In the genomic region with DNA sequence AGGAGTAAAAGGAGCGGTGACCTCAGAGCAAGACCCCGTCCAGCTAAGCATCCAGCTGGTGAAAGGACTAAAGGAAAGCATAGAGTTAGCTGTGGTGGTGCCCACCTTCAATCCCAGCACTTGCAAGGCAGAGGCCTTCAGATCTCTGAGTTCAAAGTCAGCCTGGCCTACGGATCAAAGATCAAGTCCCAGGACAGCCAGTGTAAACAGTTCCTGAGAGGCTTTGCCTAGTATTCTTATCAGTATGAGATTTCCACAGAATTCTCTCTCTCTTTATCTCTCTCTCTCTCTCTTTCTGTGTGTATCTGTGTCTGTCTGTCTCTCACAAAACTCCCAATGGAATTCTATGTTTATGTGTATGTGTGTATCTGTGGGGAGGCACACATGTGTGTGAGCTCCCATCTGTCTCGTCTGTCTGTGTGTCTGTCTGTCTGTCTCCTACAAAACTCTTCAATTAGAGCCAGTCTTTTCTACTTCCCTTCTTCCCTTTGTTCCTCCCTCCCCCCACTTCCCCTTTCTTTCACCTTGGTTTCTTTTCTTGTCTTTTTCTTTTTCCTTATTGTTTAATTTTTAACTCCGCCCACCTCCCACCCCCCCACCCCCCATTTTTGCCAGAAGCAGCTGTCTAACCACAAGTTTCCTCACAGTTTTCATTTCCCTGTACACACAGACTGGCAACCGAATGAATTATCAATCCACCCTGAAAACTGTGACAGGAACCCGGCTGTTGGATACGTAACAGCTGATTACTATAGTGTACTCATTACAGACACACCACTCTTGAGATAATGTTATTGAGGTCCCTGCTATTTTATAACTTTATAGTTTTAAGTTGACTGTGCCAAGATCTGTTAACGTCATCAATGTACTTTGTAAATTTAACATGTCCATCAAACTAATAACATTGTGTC, we compare ENCODE assay signal across 13 mouse cellular contexts.
DNase-seq lines count a peak whose midpoint lies in the region; ATAC-seq lines count a peak whose summit lies in the region.
"Had no signal": no experiment of that assay in that cellular context is flagged by ENCODE, and none has a peak within 500 bp of the region (broad histone marks: within the 10 kb centered on the region; RNA-seq: fewer than 3 reads in every experiment).

No protein-coding gene starts in this region.

- H3K9ac ChIP-seq in forebrain, embryonic 16.5 days (replicated peaks; ENCODE audit: low read depth, low read length): no peak overlapping the region
- H3K9ac ChIP-seq: hindbrain, embryonic 15.5 days; liver, embryonic 14.5 days; midbrain, embryonic 13.5 days had no signal

- H3K27me3 ChIP-seq in forebrain, embryonic 16.5 days (replicated peaks; ENCODE audit: control insufficient read depth, insufficient read depth, low read length): no peaks in the 10 kb centered on the region
- no peaks in the 10 kb centered on the region for H3K27me3 ChIP-seq in forebrain, embryonic 10.5 days (ENCODE audit: poor library complexity, severe bottlenecking)
- H3K27me3 ChIP-seq: hindbrain, embryonic 15.5 days; midbrain, embryonic 13.5 days had no signal

- no peak overlapping the region for H3K4me3 ChIP-seq in forebrain, embryonic 16.5 days (replicated peaks; ENCODE audit: low read length)
- H3K4me3 ChIP-seq in forebrain, embryonic 10.5 days: no peak overlapping the region
- H3K4me3 ChIP-seq: heart, adult 2 months; hindbrain, embryonic 15.5 days; midbrain, embryonic 13.5 days had no signal

- H3K9me3 ChIP-seq in forebrain, embryonic 16.5 days (ENCODE audit: control insufficient read depth, low read length): no peaks in the 10 kb centered on the region
- no peaks in the 10 kb centered on the region for H3K9me3 ChIP-seq in forebrain, embryonic 10.5 days
- H3K9me3 ChIP-seq: hindbrain, embryonic 15.5 days; midbrain, embryonic 13.5 days had no signal

- no peak for DNase-seq in forebrain, embryonic 10.5 days (ENCODE audit: extremely low spot score, low spot score)
- DNase-seq in CD4-positive helper T cell, adult 2 months (ENCODE audit: low read depth, low spot score): peak; percentile 49
- DNase-seq in adrenal gland, adult 18-20 months (ENCODE audit: low spot score in 2 of 2): no peak
- no peak for DNase-seq in retina, postnatal 1 day
- no peak for DNase-seq in right cerebral cortex, postnatal 4 days
- DNase-seq: heart, adult 2 months; spleen, adult 18-20 months had no signal

- H3K36me3 ChIP-seq in forebrain, embryonic 16.5 days (ENCODE audit: control insufficient read depth, insufficient read depth): no peaks in the 10 kb centered on the region
- no peaks in the 10 kb centered on the region for H3K36me3 ChIP-seq in forebrain, embryonic 10.5 days (replicated peaks)
- H3K36me3 ChIP-seq: hindbrain, embryonic 15.5 days; midbrain, embryonic 13.5 days had no signal

- H3K4me1 ChIP-seq in forebrain, embryonic 16.5 days (replicated peaks; ENCODE audit: control insufficient read depth, insufficient read depth, low read length): no peaks in the 10 kb centered on the region; the same call in 1 of the 2 replicates
- no peaks in the 10 kb centered on the region for H3K4me1 ChIP-seq in forebrain, embryonic 10.5 days
- H3K4me1 ChIP-seq: hindbrain, embryonic 15.5 days; midbrain, embryonic 13.5 days had no signal

- 66% methylated on average over 9 of the region's 9 CpGs for WGBS in forebrain, embryonic 16.5 days
- 89% methylated on average over 9 of the region's 9 CpGs for WGBS in forebrain, embryonic 10.5 days

- H3K27ac ChIP-seq in forebrain, embryonic 16.5 days (ENCODE audit: low read length): no peak overlapping the region
- H3K27ac ChIP-seq in forebrain, embryonic 10.5 days: no peak overlapping the region
- H3K27ac ChIP-seq: heart, adult 2 months; hindbrain, embryonic 15.5 days; liver, embryonic 14.5 days; midbrain, embryonic 13.5 days had no signal

- peak; percentile 67; the same call in 1 of the 2 replicates for ATAC-seq in forebrain, embryonic 16.5 days
- peak; percentile 82 for ATAC-seq in common myeloid progenitor, adult 5-6 weeks (replicated peaks; ENCODE audit: low read depth, poor library complexity, severe bottlenecking)
- ATAC-seq in megakaryocyte progenitor cell, adult 5-6 weeks (replicated peaks; ENCODE audit: poor library complexity): peak; percentile 83
- ATAC-seq: midbrain, embryonic 13.5 days had no signal

- H3K4me2 ChIP-seq in forebrain, embryonic 16.5 days (ENCODE audit: low read length): no peak overlapping the region
- H3K4me2 ChIP-seq: hindbrain, embryonic 15.5 days; midbrain, embryonic 13.5 days had no signal
